Mouse (Mus musculus): Measurements from ENCODE around the gene Rnf222.

DNA sequence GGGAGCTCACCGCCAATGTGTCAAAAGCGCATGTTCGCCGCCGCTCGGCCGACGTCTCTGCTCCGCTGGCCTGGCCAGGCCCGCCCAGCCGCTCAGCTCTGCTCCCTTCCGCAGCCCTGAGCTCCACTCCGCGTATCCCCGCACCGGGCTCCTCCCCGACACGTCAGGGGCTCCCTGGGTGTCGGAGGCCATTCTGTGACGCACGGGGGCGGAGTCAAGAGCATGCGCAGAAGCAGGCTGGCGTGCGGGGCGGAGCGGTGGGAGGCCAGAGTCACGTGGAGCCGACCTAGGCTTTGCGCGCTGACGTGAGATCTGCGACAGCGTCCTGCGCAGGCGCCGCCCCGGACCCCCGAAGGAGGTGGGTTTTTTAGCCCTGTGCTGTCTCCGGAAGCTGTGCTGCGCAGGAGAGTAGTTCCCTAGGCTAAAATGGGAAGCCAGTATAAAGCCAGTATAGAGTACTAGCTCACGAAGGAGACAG, 35.4 kb upstream of the Rnf222 start:
- TF ChIP-seq CTCF (IDR thresholded peaks at IDR 0.05; ENCODE audit: insufficient read depth, low read depth, low read length) (no peak), POLR2A (IDR thresholded peaks at IDR 0.05; ENCODE audit: insufficient read depth, low read depth, low read length) (peak; percentile 98)
